Comparison of ENCODE assay signal across 8 mouse cellular contexts in the genomic region with DNA sequence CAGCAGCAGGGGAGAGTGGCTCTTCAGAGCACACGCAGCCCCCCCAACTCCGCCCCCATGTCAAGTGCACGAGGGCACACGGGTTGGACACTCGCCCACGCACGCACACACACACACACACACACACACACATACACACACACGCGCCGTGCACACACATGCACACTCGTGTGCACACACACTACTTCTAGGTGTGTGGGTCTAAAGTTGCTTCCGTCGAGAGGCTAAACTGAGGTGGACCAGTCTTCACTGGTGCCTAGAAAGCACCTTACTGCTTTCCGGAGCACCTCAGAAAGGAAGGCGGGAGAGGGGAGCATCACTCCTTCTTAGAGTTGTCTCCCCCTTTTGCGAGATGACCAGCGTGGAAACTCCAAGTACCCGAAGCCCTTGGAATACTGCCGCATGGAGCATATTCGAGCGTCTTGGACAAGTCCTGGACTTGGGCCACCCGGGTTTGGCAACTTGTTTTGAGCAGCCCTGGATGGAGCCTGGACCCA. TPM values are rescaled to one million over a fixed set of nuclear protein-coding genes. Genes with fewer than 3 reads are reported as not detected.
DNase-seq lines count a peak whose midpoint lies in the region; ATAC-seq and TF ChIP-seq lines count a peak whose summit lies in the region.

Gene Pde10a (plus strand): TSS at position 148 of the 497 bp plus-strand sequence.

- peak within 1 kb of the TSS; percentile 98 for H3K4me2 ChIP-seq in embryonic facial prominence, embryonic 13.5 days
- H3K4me2 ChIP-seq in midbrain, postnatal 0 days (ENCODE audit: low read depth, low read length, poor library complexity, severe bottlenecking) = peak within 1 kb of the TSS; percentile 87

- 3% methylated on average over 22 of the region's 22 CpGs for WGBS in embryonic facial prominence, embryonic 13.5 days
- 1% methylated on average over 22 of the region's 22 CpGs for WGBS in midbrain, postnatal 0 days

- no peaks in the 10 kb centered on the region for H3K9me3 ChIP-seq in embryonic facial prominence, embryonic 13.5 days
- no peaks in the 10 kb centered on the region for H3K9me3 ChIP-seq in midbrain, postnatal 0 days (ENCODE audit: low read length)

- no peak for TF ChIP-seq CTCF in midbrain, postnatal 0 days (IDR thresholded peaks at IDR 0.05)

- H3K36me3 ChIP-seq in embryonic facial prominence, embryonic 13.5 days = no peaks in the 10 kb centered on the region
- H3K36me3 ChIP-seq in midbrain, postnatal 0 days (ENCODE audit: insufficient read depth, low read length) = no peaks in the 10 kb centered on the region

- peaks cover 22% of the 10 kb centered on the region for H3K4me1 ChIP-seq in embryonic facial prominence, embryonic 13.5 days
- peaks cover 10% of the 10 kb centered on the region for H3K4me1 ChIP-seq in midbrain, postnatal 0 days (ENCODE audit: insufficient read depth, low read length)

- peak within 1 kb of the TSS; percentile 55 for H3K4me3 ChIP-seq in embryonic facial prominence, embryonic 13.5 days
- H3K4me3 ChIP-seq in midbrain, postnatal 0 days (ENCODE audit: low read depth, low read length) = peak within 1 kb of the TSS; percentile 42

- intact Hi-C loops in heart, postnatal 14 days (cut with DNase I) = loop anchor here (2.0 to 5.0 kb wide), 2 partner anchors 20 to 67 kb away; no protein-coding TSS in a partner anchor
- intact Hi-C loops in left cerebral cortex, postnatal 14 days (cut with DNase I) = loop anchor here (2.0 to 5.0 kb wide), 4 partner anchors 16 to 58 kb away; no protein-coding TSS in a partner anchor

- no peak for ATAC-seq in embryonic facial prominence, embryonic 13.5 days (ENCODE audit: insufficient number of reproducible peaks, insufficient read depth, low FRiP score, low TSS enrichment, low read depth)
- ATAC-seq in midbrain, postnatal 0 days (ENCODE audit: low FRiP score) = no peak; the same call in 1 of the 2 replicates

- peak within 1 kb of the TSS; percentile 67 for H3K9ac ChIP-seq in embryonic facial prominence, embryonic 13.5 days
- peak within 1 kb of the TSS; percentile 73 for H3K9ac ChIP-seq in midbrain, postnatal 0 days (replicated peaks; ENCODE audit: low read length, poor library complexity, severe bottlenecking)

- no peak within 1 kb of the TSS for H3K27ac ChIP-seq in embryonic facial prominence, embryonic 13.5 days
- H3K27ac ChIP-seq in midbrain, postnatal 0 days (ENCODE audit: low read depth, low read length) = peak within 1 kb of the TSS; percentile 80

- DNase-seq in heart, adult 11 months = peak; percentile 93
- no peak for DNase-seq in heart, adult 8-10 months (ENCODE audit: low spot score)
- no peak for DNase-seq in adrenal gland, adult 8-10 months
- peak; percentile 28 to 31 for DNase-seq in heart, postnatal 14 days
- DNase-seq in left cerebral cortex, postnatal 14 days (ENCODE audit: low spot score in 2 of 2) = peak; percentile 22 to 48
- peak; percentile 39 for DNase-seq in midbrain, postnatal 0 days (ENCODE audit: low spot score)
- no peak for DNase-seq in B cell, adult 2 months

- peaks cover 61% of the 10 kb centered on the region for H3K27me3 ChIP-seq in embryonic facial prominence, embryonic 13.5 days
- no peaks in the 10 kb centered on the region for H3K27me3 ChIP-seq in midbrain, postnatal 0 days (ENCODE audit: insufficient read depth, low read length)

RNA-seq across cellular contexts. Expression of gene Pde10a, which starts in this region (rescaled TPM):
- 1 to 10 TPM; 1.8 to 3.6 (median 2.8) TPM for total RNA-seq in heart, adult 8-10 months (2022)
- total RNA-seq in adrenal gland, adult 8-10 months (2022) = 100 to 1,000 TPM in 1 of 4 experiments, 10 to 100 TPM in 3; 16.9 to 104 (median 44.4) TPM
- 6.2 and 6.3 TPM in 2 replicates for polyA plus RNA-seq in embryonic facial prominence, embryonic 13.5 days (2015; fragmentation: Nextera tagmentation; extraction: Ambion mirVana)
- total RNA-seq in heart, postnatal 14 days (2021) = 1 to 10 TPM; 2.9 to 5.0 TPM
- 10 to 100 TPM; 54.4 to 81.4 TPM for total RNA-seq in left cerebral cortex, postnatal 14 days (2021)
- total RNA-seq in midbrain, postnatal 0 days (2014; rRNA removed) = 40.3 and 42.3 TPM in 2 replicates
- polyA plus RNA-seq in midbrain, postnatal 0 days (2015; fragmentation: Nextera tagmentation; extraction: Ambion mirVana) = 7.8 and 8.6 TPM in 2 replicates

Comparison
In these comparisons a context has a peak if more than half of its experiments do, and no peak if none do; other contexts are left out.
1. DNase-seq: peak in heart, adult 11 months (single experiment), heart, postnatal 14 days (2 of 2), left cerebral cortex, postnatal 14 days (2 of 2) and midbrain, postnatal 0 days (single experiment); none in heart, adult 8-10 months (single experiment), adrenal gland, adult 8-10 months (single experiment) and B cell, adult 2 months (0 of 2).